Mouse (Mus musculus) embryo, embryonic 10 days (tissue): Measurements from ENCODE around the gene Swap70.
"Not testable (repeated sequence)": the region's sequence is repeated elsewhere in the genome, so short reads cannot be mapped to it uniquely, and the experiment has no call there.

Experiments used
- DNase-seq: peaks from one replicate; pipeline ENCODE4 v3.0.0-alpha.2; 2015; ENCODE audit warnings: low spot score

Gene Swap70

DNA sequence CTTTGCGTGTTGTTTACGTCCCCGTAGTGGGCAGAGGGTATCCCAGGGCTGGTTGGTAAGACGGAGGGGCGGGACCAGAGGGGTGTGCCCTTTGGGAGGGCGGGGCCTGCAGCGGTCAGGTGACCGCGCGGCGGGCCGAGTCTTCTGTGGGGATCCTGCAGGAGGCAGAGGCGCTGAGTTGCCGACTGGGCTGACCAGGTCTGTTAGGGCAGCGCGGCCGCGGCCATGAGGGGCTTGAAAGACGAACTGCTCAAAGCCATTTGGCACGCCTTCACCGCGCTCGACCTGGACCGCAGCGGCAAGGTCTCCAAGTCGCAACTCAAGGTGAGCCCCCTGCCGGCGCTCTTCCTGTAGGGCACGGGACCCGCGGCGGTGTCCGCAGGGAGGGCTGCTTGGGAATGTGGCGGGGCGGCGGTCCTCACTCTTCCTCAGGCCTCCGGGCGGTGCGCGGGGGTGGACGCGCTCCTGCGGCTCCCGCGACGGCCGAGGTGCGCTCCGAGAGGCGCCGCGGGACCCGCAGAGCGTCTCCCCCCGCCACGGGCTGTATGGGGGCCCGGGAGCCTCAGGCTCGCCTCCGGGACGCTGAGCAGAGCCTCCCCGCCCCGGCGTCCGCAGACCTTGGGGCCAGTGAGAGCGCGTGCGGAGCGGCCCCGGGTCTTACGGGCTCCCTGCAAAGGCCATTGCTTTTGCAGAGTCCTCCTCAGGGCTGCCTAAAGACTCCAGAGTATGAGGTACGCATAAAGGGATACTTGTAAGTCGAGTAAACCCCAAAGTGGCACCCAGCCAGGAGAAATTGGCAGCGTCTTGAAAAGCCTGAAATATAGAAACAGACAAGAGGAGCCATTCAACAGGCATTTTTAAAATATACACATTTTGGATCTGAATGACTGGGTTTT lies at the start of gene Swap70:
Gene Swap70, plus strand, starts transcription at position 126 of the 896 bp plus-strand sequence.
- peak; percentile 96 for DNase-seq

DNA sequence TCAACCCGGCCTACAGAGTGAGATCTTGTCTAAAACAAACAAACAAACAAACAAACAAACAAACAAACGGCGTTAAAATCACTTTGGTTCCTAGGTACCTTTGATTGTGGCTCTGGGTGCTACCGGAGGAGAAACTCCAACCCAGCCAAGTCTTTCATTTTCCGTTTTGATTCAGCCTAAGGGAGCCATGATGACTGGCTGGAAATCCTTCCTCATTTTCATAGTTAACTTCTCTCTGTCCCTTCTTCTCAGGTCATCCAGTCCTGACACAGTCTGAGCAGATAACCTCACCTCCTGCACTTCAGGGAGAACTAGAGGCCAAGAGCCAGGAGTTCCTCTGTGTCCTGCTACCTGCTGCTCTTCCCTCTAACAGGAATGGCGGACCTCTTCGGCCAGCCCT lies 42.3 kb upstream of the Swap70 start:
- no peak for DNase-seq

GRCm38 (mm10) chr7:110180613-110181012 lies 40.9 kb upstream of the Swap70 start:
- no peak for DNase-seq

DNA sequence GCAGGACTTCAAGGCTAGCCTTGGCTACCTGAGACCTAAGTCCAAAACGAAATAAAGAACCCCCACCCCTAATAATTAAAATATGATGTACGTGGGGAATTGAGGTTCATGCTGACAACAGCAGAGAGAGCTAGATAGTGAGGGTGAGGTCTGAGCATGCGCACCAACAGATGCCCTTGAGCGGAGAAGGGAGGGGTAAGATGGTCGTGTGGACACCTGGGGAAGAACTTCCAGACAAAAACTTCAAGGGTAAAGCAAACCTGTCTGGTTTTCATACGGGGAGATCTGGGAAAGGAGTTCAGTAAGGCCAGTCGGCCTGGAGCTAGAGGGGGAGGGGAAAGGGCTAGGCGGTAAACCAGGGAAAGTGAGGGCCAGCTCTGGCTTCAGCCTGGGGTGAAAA lies 40.1 kb upstream of the Swap70 start:
- no peak for DNase-seq

DNA sequence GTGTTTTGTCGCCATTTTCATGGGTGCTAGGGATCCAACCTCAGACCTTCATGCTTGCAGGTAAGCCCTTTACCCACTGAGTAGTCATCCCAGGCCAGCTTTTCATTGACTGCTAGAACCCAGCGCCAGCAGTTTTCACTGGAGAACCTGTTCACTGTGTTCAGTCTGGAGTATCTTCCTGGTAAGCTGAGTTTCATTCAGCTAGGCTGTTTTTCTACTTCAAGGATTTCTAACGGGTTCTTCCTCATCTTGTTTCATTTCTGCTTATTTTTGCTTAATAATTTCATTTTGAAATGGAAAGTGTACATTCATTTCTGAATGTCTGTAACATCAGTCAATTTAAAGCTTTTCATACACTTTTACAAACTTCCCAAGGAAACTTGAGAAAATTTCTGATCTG lies 36.9 kb upstream of the Swap70 start:
- DNase-seq, result no peak

- no peak for DNase-seq
These were observed 31.6 kb upstream of the Swap70 start for GRCm38 (mm10) chr7:110189951-110190350.

- no peak for DNase-seq
These were observed 28.3 kb upstream of the Swap70 start for GRCm38 (mm10) chr7:110193186-110193585.

GRCm38 (mm10) chr7:110197176-110197575 lies 24.3 kb upstream of the Swap70 start:
- DNase-seq, result no peak

DNA sequence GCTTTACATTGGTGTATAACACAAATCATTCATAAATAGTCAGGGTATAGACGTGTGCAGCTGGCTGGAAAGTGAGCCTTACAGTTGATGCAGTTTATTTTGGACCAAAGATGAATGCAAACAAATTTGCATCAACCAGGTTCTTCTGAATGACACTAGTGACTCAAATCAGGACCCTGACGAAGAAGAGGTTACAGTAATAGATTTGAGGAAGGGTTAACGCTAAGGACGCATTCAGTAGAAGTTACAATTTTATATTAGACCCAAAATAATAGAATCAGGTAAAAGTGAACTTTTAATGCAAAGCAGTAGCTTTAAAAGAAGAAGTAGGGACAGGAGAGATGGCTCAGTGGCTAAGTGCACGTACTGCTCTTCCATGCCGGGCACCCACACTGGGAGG lies 19.6 kb upstream of the Swap70 start:
- DNase-seq, result no peak

DNA sequence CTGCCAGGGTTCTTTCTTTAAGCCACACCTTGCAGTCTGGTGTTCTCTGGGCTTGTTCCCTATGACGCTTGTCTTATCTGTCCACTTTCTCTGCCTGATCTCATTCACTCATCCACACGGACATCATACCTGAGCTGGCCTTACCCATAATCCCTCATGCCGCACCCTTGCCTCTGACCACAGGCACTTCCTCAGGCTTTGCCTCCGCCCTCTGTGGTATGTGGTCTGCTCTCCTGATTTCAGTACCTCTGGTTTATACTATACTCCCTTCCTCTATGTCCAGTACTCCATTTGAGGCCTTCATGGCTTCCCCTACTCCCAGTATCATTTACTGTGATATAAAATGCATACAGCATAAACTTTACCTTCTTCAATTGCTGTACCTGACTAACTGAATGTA lies 17.3 kb upstream of the Swap70 start:
- no peak for DNase-seq

DNA sequence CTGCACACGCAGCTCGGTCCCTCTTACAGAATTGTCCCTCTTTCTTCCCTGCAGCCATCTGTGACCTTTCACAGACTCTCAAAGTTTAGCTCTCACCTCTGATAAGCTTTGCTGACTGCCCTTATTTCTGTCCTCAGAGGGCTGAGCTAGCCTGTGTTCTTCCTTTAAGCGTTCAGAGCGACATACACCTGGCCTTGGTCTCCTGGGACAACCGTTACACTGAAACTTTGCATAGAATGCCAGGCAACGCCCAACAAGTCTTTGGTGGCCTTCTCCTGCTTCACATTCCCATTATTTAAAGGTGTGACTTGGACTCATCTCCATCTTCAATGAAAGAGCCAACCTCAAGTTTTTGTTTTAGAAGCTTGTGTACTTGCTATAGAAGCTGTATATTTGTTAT lies 13.2 kb upstream of the Swap70 start:
- no peak for DNase-seq

DNA sequence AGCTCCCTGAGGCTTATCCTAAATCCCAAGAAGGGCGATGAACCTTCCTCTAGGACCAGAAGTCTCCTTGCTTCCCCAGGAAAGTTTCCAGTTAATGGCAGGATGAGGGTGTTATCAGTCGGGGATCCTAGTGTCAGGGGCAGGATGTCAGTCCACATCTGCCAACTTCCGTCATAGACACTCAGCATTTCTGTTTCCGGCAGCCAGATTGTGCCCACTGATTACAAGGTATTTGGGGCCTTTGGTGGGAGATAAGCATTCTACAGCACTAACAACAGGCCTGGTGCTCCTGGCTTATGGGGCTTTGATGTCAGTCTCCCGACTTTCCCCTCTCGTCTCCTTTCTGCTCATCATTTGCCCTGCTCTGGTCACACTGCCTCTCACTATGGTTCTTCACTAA lies 12.1 kb upstream of the Swap70 start:
- no peak for DNase-seq

DNA sequence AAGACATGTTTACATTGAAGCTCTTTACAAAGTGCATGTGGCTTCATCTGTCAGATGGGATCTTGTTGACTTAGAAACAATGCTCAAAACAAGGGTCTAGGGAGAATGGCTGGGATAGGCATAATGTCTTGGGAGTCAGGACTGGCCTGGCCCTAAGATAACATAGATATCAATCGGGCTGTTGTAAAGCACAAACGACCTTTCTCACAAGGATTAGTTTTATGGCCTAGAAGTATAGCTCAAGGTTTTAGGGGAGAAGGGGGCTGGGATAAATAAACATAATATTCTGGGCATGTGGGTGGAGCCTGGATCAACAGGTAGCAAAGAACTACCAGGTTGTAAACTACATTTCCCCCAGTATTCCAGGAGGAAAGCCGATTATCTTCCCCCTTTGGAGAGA lies 10.5 kb upstream of the Swap70 start:
- no peak for DNase-seq

- no peak for DNase-seq
These were observed 6.6 kb upstream of the Swap70 start for GRCm38 (mm10) chr7:110214882-110215281.

GRCm38 (mm10) chr7:110221051-110221585 lies 393 bp upstream of the Swap70 start:
- DNase-seq, result peak; percentile 28

- peak; percentile 35 for DNase-seq
These were observed 1.2 kb downstream of the Swap70 start for GRCm38 (mm10) chr7:110222583-110223182.

DNA sequence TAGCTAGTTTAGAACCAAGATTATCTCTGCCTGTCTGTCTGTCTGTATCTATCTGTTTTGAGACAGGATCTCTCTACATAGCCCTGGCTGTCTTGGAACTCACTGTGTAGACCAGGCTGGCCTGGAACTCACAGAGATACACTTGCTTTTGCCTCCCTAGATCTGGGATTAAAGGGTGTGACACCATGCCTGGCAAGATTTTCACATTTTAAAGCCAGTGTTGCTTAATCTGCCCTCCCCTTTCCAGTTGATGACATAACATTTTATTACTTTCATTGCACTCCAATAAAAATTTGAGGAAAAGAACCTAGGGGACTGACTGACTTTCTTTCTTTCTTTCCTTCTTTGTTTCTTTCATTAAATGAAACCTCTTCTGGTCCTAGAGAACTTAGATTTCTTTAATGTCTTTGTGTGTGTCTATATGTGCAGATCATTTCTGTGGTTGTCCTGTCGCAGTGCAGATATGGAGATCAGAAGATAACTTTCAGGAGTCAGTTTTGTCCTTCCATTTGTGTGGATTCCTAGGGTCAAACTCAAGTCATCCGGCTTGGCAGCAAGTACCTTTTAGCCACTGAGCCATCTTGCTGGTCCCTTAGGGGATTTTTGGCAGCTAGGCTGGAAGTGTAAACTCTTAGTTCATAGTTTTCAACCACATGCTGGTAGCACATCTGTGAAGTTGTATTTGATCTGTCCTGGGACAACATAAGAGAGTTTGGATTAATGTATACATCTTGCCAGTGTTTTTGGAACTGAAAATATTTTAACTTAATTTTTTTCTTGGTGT lies 2.4 kb downstream of the Swap70 start:
- no peak for DNase-seq

GRCm38 (mm10) chr7:110226484-110226883 lies 5.0 kb downstream of the Swap70 start:
- no peak for DNase-seq

DNA sequence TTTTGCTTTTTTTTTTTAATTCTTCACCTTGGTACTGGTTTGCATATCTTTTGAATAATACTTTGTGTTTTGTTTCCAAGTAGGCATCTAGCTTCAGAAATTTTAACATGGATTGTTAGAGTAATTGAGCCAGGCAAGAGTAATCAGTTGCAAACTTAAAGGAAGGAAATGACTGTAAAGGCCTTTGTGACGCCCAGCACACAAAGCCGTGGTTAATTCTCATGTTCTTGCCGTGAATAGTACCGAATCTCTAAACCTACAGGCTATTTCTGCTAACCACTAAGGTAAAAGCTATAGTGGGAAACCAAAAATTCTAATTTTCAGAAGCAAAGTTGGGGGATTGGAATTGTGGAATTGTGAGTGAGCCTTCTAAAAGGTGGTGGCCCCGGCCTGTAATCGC lies 8.5 kb downstream of the Swap70 start:
- DNase-seq, result no peak

- not testable (repeated sequence) for DNase-seq
These were observed 9.6 kb downstream of the Swap70 start for GRCm38 (mm10) chr7:110231127-110231526.

DNA sequence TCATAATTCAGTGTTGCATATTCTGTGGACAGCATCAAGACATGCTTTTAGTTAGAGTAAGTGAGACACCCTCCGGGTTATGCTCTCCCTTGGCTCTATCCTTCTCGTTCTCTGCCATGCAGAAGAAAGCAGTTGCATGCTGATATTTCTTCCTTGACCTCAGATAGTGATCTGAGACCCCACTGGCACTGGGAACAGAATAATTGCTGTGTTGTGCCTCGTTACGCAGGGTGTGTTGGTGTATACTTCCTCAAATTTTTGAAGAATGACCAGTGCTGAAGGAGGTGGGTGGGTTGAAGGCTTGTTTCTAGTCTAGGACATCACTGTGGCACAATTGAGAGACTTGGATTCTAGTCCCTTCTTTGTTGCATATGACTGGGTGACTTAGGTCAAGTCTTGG lies 14.6 kb downstream of the Swap70 start:
- DNase-seq, result no peak

- no peak for DNase-seq
These were observed 15.9 kb downstream of the Swap70 start for GRCm38 (mm10) chr7:110237451-110237836.
